Mouse (Mus musculus) CD8-positive naive resting alpha-beta T cell, adult 57 days (primary cell): ENCODE measurements around the gene Syap1. TPM values are rescaled to one million over a fixed set of nuclear protein-coding genes. Genes with fewer than 3 reads are reported as not detected.

Source experiments
- total RNA-seq: library from RNA; stranded (reverse); gene quantifications from one replicate; pipeline ENCODE4 v1.2.4, GENCODE M21; 2023

Gene Syap1
- 19.0 TPM for total RNA-seq

DNA sequence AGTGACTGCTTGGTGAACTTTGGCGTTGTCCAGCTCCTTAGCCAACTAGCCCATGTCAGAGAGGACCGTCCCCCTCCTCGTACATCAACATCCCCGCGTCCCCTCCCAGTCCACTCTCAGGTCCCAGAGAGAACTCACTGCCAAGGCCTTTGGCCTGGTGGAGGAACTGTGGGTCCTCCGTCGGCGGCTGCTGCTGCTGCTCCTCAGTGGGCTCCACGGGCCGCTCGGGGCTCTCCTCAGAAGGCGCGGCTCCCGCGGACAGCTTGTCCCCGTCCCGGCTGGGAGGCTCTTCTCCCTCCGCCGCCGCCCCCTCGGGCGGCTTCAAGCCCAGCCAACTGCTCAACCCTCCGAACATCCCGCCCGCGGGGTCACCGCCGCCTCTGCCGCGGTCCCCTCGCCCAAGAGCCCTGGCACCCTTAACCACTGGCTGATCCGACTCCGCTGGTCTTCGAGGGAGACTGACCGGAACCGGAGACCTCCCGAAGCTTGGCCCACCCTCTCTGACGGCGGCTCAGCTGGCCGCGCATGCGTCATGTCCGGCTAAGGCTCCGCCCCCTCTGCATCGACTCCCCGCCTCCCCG, at the start of gene Syap1:
TSS of gene Syap1 (minus strand) at position 517 of the 581 bp plus-strand sequence.

DNA sequence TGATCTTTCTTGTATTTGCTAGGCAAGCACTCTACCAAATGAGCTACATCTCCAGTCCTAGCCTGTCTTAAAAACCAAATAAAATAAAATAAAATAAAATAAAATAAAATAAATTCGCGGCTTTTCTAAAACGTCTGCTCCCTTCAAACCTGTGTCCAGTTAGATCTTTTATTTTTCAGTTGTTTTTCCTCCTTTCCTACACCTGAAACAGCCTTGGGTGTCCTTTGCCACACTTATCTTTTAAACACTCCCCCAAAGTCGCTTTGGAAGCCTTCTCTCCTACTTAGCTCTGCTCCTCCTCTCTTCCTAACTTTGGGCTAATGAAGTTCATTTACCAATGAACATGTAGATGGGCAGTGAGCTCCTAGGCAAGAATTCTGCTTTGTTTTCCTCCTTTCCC, 12.7 kb upstream of the Syap1 start, which contains the start of gene Ctps2:
TSS of gene Ctps2 (plus strand) at position 301 of the 400 bp plus-strand sequence.

DNA sequence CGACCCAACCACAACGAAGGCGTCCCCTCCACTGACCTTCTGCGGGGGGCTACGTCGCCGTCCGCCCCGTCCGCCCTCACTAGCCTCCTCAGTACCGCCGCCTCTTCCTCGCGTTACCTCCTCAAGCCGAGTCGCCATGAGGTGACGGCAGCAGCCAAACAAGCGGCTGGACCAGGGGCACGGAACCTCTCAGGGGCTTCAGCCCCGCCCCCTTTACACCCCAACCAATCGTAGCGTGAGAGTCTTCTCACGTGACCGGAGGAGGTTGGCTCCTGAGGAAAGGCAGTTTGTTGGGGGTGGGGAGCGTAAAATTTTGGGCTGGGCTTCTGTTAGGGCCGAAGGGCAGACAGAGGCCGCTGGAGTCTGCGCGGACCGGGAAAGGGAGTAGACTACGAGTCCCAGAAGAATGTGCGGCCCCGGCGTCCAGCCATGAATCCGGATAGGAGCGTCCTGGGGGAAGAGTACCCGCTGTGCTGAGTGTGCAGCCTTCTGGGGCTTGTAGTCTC, 59.0 kb downstream of the Syap1 start, which contains the start of gene Txlng:
TSS of gene Txlng (minus strand) at position 252 of the 506 bp plus-strand sequence.

Other genes with a start within 250 kb of the Syap1 start
- not detected for gene Reps2, start 244.8 kb downstream of the Syap1 start, total RNA-seq
- gene Rbbp7, start 128.0 kb downstream of the Syap1 start, total RNA-seq: 116 TPM
- gene Txlng, start 59.0 kb downstream of the Syap1 start, total RNA-seq: 33.3 TPM
- gene Ctps2, start 12.8 kb upstream of the Syap1 start, total RNA-seq: 145 TPM
- gene S100g, start 76.2 kb upstream of the Syap1 start, total RNA-seq: not detected